Comparison of ENCODE assay signal across 25 mouse cellular contexts in genomic region chr9:62422926-62423325, GRCm38 (mm10).
DNase-seq lines count a peak whose midpoint lies in the region; ATAC-seq and TF ChIP-seq lines count a peak whose summit lies in the region.
"Had no signal": no experiment of that assay in that cellular context is flagged by ENCODE, and none has a peak within 500 bp of the region (broad histone marks: within the 10 kb centered on the region; RNA-seq: fewer than 3 reads in every experiment).

No protein-coding gene starts in this region.

- no peak overlapping the region for H3K4me2 ChIP-seq in heart, embryonic 13.5 days
- H3K4me2 ChIP-seq in liver, postnatal 0 days (ENCODE audit: low read depth, low read length) = no peak overlapping the region
- H3K4me2 ChIP-seq in hindbrain, embryonic 13.5 days = no peak overlapping the region
- H3K4me2 ChIP-seq: forebrain, embryonic 13.5 days; hindbrain, embryonic 12.5 days; limb, embryonic 12.5 days; liver, embryonic 11.5 days had no signal

- peaks cover 2% of the 10 kb centered on the region; the same call in 1 of the 2 replicates for H3K36me3 ChIP-seq in heart, embryonic 13.5 days
- H3K36me3 ChIP-seq in liver, adult 2 months (ENCODE audit: control insufficient read depth, insufficient read depth, low read length) = no peaks in the 10 kb centered on the region
- H3K36me3 ChIP-seq in liver, postnatal 0 days (replicated peaks; ENCODE audit: insufficient read depth, low read length) = no peaks in the 10 kb centered on the region
- H3K36me3 ChIP-seq in hindbrain, embryonic 13.5 days = peaks cover 71% of the 10 kb centered on the region
- H3K36me3 ChIP-seq: limb, embryonic 12.5 days had no signal

- H3K9ac ChIP-seq in heart, embryonic 13.5 days = no peak overlapping the region
- no peak overlapping the region for H3K9ac ChIP-seq in liver, adult 2 months (ENCODE audit: low read depth, low read length)
- H3K9ac ChIP-seq in liver, postnatal 0 days (replicated peaks) = no peak overlapping the region
- no peak overlapping the region for H3K9ac ChIP-seq in hindbrain, embryonic 13.5 days
- H3K9ac ChIP-seq: forebrain, embryonic 13.5 days; hindbrain, embryonic 12.5 days; limb, embryonic 12.5 days had no signal

- intact Hi-C loops in gastrocnemius, postnatal 14 days (cut with DNase I; ENCODE audit: low total_unique reads) = no loop called here
- intact Hi-C loops in heart, postnatal 10 days (cut with DNase I) = no loop called here

- H3K79me2 ChIP-seq in liver, adult 2 months (ENCODE audit: control insufficient read depth, insufficient read depth, low read length) = no peaks in the 10 kb centered on the region

- TF ChIP-seq POLR2A in liver, adult 2 months (IDR thresholded peaks at IDR 0.05; ENCODE audit: extremely low read depth, insufficient read depth, low read length) = no peak

- H3K4me3 ChIP-seq in heart, embryonic 13.5 days = no peak overlapping the region
- no peak overlapping the region for H3K4me3 ChIP-seq in liver, adult 2 months (ENCODE audit: insufficient read depth, low read depth, low read length)
- no peak overlapping the region for H3K4me3 ChIP-seq in liver, postnatal 0 days (ENCODE audit: low read depth, low read length)
- no peak overlapping the region for H3K4me3 ChIP-seq in hindbrain, embryonic 13.5 days
- H3K4me3 ChIP-seq: forebrain, embryonic 13.5 days; hindbrain, embryonic 12.5 days; left cerebral cortex, adult 2 months; limb, embryonic 12.5 days; megakaryocyte, embryonic 14.5 days had no signal

- peaks cover 42% of the 10 kb centered on the region for H3K4me1 ChIP-seq in heart, embryonic 13.5 days
- 0 out of 2 replicates have a peak, but pooled peaks cover 2% of the 10 kb centered on the region for H3K4me1 ChIP-seq in liver, adult 2 months (ENCODE audit: control insufficient read depth, insufficient read depth, low read length)
- H3K4me1 ChIP-seq in liver, postnatal 0 days (ENCODE audit: insufficient read depth) = peaks cover 12% of the 10 kb centered on the region
- H3K4me1 ChIP-seq in hindbrain, embryonic 13.5 days (replicated peaks) = peaks cover 10% of the 10 kb centered on the region; the same call in 1 of the 2 replicates

- H3K9me3 ChIP-seq in heart, embryonic 13.5 days = peaks cover 7% of the 10 kb centered on the region; the same call in 1 of the 2 replicates
- H3K9me3 ChIP-seq in liver, postnatal 0 days (ENCODE audit: low read length) = peaks cover 5% of the 10 kb centered on the region; the same call in 1 of the 2 replicates
- no peaks in the 10 kb centered on the region for H3K9me3 ChIP-seq in hindbrain, embryonic 13.5 days
- H3K9me3 ChIP-seq: forebrain, embryonic 13.5 days; hindbrain, embryonic 12.5 days; limb, embryonic 12.5 days had no signal

- 0 out of 2 replicates have a peak overlapping the region, but pooled peaks have one; percentile 2 for H3K27ac ChIP-seq in heart, embryonic 13.5 days (replicated peaks)
- peak overlapping the region; percentile 32 for H3K27ac ChIP-seq in liver, adult 2 months (replicated peaks; ENCODE audit: insufficient read depth, low read depth, low read length)
- no peak overlapping the region for H3K27ac ChIP-seq in liver, postnatal 0 days (ENCODE audit: low read depth)
- H3K27ac ChIP-seq in hindbrain, embryonic 13.5 days = no peak overlapping the region
- H3K27ac ChIP-seq: forebrain, embryonic 13.5 days; hindbrain, embryonic 12.5 days; kidney, postnatal 0 days; left cerebral cortex, adult 2 months; limb, embryonic 12.5 days had no signal

- 48% methylated on average over 10 of the region's 10 CpGs for WGBS in heart, embryonic 13.5 days
- WGBS in liver, adult 2 months = 69% methylated on average over 10 of the region's 10 CpGs
- 51% methylated on average over 10 of the region's 10 CpGs for WGBS in liver, postnatal 0 days (ENCODE audit: insufficient replicate concordance)
- 94% methylated on average over 10 of the region's 10 CpGs for WGBS in hindbrain, embryonic 13.5 days

- no peak for ATAC-seq in heart, embryonic 13.5 days (ENCODE audit: extremely low read depth, insufficient number of reproducible peaks, low FRiP score, low TSS enrichment)
- ATAC-seq in liver, postnatal 0 days = no peak
- ATAC-seq in hindbrain, embryonic 13.5 days (ENCODE audit: low FRiP score) = no peak
- ATAC-seq: CD4-positive, CD25-positive, alpha-beta regulatory T cell, adult 4 months; forebrain, embryonic 13.5 days; intestine, embryonic 16.5 days had no signal

- DNase-seq in gastrocnemius, postnatal 14 days = peak; percentile 0
- DNase-seq in gastrocnemius, postnatal 4 days (ENCODE audit: low spot score in 2 of 2) = no peak
- DNase-seq in heart, postnatal 10 days = no peak
- DNase-seq in liver, adult 2 months (ENCODE audit: extremely low read depth, low read depth, low spot score) = no peak
- no peak for DNase-seq in liver, postnatal 0 days
- DNase-seq in 416B (ENCODE audit: low read depth) = peak; percentile 18
- DNase-seq: adrenal gland, postnatal 36 days; gastrocnemius, postnatal 36 days; kidney, adult 8-10 months; kidney, postnatal 4 days; lung, postnatal 14 days; midbrain, embryonic 14.5 days; thymus, adult 2 months; thymus, postnatal 36 days had no signal

- no peaks in the 10 kb centered on the region for H3K27me3 ChIP-seq in heart, embryonic 13.5 days (replicated peaks)
- no peaks in the 10 kb centered on the region for H3K27me3 ChIP-seq in liver, adult 2 months (ENCODE audit: control insufficient read depth, insufficient read depth, low read length)
- no peaks in the 10 kb centered on the region for H3K27me3 ChIP-seq in liver, postnatal 0 days (ENCODE audit: insufficient read depth, low read length)
- H3K27me3 ChIP-seq in hindbrain, embryonic 13.5 days = no peaks in the 10 kb centered on the region
- H3K27me3 ChIP-seq: forebrain, embryonic 13.5 days; hindbrain, embryonic 12.5 days; limb, embryonic 12.5 days had no signal

- no peak for TF ChIP-seq EP300 in liver, postnatal 0 days (IDR thresholded peaks at IDR 0.05; ENCODE audit: low read depth)

- no peak for TF ChIP-seq CTCF in liver, adult 2 months (IDR thresholded peaks at IDR 0.05; ENCODE audit: low read depth, low read length)
- TF ChIP-seq CTCF in liver, postnatal 0 days (IDR thresholded peaks at IDR 0.05; ENCODE audit: low read depth) = no peak

Comparison
In these comparisons a context has a peak if more than half of its experiments do, and no peak if none do; other contexts are left out.
1. DNase-seq: peak in gastrocnemius, postnatal 14 days (single experiment) and 416B (single experiment); none in gastrocnemius, postnatal 4 days (0 of 2), heart, postnatal 10 days (0 of 2), liver, adult 2 months (single experiment) and liver, postnatal 0 days (single experiment).
2. H3K27ac ChIP-seq: peak in heart, embryonic 13.5 days (single experiment) and liver, adult 2 months (single experiment); none in liver, postnatal 0 days (single experiment) and hindbrain, embryonic 13.5 days (single experiment).